Mouse (Mus musculus): ENCODE data around the gene Acbd4. TPM values are rescaled to one million over a fixed set of nuclear protein-coding genes. Genes with fewer than 3 reads are reported as not detected.

Acbd4 gene
- polyA plus RNA-seq, 1 experiment, result 19.4 TPM

- H3K9me3 ChIP-seq (replicated peaks; ENCODE audit: control insufficient read depth, insufficient read depth, low read length, poor library complexity, severe bottlenecking), result no peaks in the 10 kb centered on the region
- H3K4me3 ChIP-seq (ENCODE audit: low read depth, low read length), result no peak overlapping the region
- no peaks in the 10 kb centered on the region for H3K27me3 ChIP-seq (ENCODE audit: control insufficient read depth, insufficient read depth, low read length, poor library complexity, severe bottlenecking)
- H3K4me1 ChIP-seq (ENCODE audit: control insufficient read depth, insufficient read depth, low read length), result no peaks in the 10 kb centered on the region
- TF ChIP-seq POLR2A (IDR thresholded peaks at IDR 0.05; ENCODE audit: insufficient read depth, low read length), result no peak
- no peak for TF ChIP-seq CTCF (IDR thresholded peaks at IDR 0.05; ENCODE audit: low read depth, low read length)
- no peak for TF ChIP-seq EP300 (IDR thresholded peaks at IDR 0.05; ENCODE audit: insufficient read depth, low read depth, low read length)
- H3K27ac ChIP-seq (ENCODE audit: insufficient read depth, low read length), result no peak overlapping the region
- H3K36me3 ChIP-seq (ENCODE audit: control insufficient read depth, insufficient read depth, low read length, poor library complexity, severe bottlenecking), result 0 out of 2 replicates have a peak, but pooled peaks cover 3% of the 10 kb centered on the region
- H3K9ac ChIP-seq (ENCODE audit: low read depth, poor library complexity, severe bottlenecking), result no peak overlapping the region
Measured at GRCm38 (mm10) chr11:103105810-103106209, 4.3 kb downstream of the Acbd4 start.

GRCm38 (mm10) chr11:103106386-103106785, 4.9 kb downstream of the Acbd4 start:
- 0 out of 2 replicates have a peak, but pooled peaks cover 3% of the 10 kb centered on the region for H3K36me3 ChIP-seq (ENCODE audit: control insufficient read depth, insufficient read depth, low read length, poor library complexity, severe bottlenecking)
- no peaks in the 10 kb centered on the region for H3K9me3 ChIP-seq (replicated peaks; ENCODE audit: control insufficient read depth, insufficient read depth, low read length, poor library complexity, severe bottlenecking)
- TF ChIP-seq EP300 (IDR thresholded peaks at IDR 0.05; ENCODE audit: insufficient read depth, low read depth, low read length) (0 out of 2 replicates have a peak, but pooled peaks have one; percentile 21), CTCF (IDR thresholded peaks at IDR 0.05; ENCODE audit: low read depth, low read length) (no peak), POLR2A (IDR thresholded peaks at IDR 0.05; ENCODE audit: insufficient read depth, low read length) (no peak)
- H3K4me3 ChIP-seq (ENCODE audit: low read depth, low read length), result no peak overlapping the region
- H3K27ac ChIP-seq (ENCODE audit: insufficient read depth, low read length), result peak overlapping the region; percentile 76
- no peaks in the 10 kb centered on the region for H3K27me3 ChIP-seq (ENCODE audit: control insufficient read depth, insufficient read depth, low read length, poor library complexity, severe bottlenecking)
- no peaks in the 10 kb centered on the region for H3K4me1 ChIP-seq (ENCODE audit: control insufficient read depth, insufficient read depth, low read length)
- no peak overlapping the region for H3K9ac ChIP-seq (ENCODE audit: low read depth, poor library complexity, severe bottlenecking)

- Histone ChIP-seq H3K9ac (ENCODE audit: low read depth, poor library complexity, severe bottlenecking) (peak overlapping the region; percentile 96), H3K27ac (ENCODE audit: insufficient read depth, low read length) (peak overlapping the region; percentile 93)
- TF ChIP-seq CTCF (IDR thresholded peaks at IDR 0.05; ENCODE audit: low read depth, low read length) (no peak), POLR2A (IDR thresholded peaks at IDR 0.05; ENCODE audit: insufficient read depth, low read length) (no peak), EP300 (IDR thresholded peaks at IDR 0.05; ENCODE audit: insufficient read depth, low read depth, low read length) (no peak)
Measured at GRCm38 (mm10) chr11:103111301-103111700, 9.8 kb downstream of the Acbd4 start.

GRCm38 (mm10) chr11:103111881-103112551, 10.5 kb downstream of the Acbd4 start:
- H3K36me3 ChIP-seq (ENCODE audit: control insufficient read depth, insufficient read depth, low read length, poor library complexity, severe bottlenecking), result peaks cover 3% of the 10 kb centered on the region; the same call in 1 of the 2 replicates
- peak overlapping the region; percentile 74 for H3K4me3 ChIP-seq (ENCODE audit: low read depth, low read length)
- H3K9ac ChIP-seq (ENCODE audit: low read depth, poor library complexity, severe bottlenecking), result peak overlapping the region; percentile 96
- TF ChIP-seq POLR2A (IDR thresholded peaks at IDR 0.05; ENCODE audit: insufficient read depth, low read length) (peak; percentile 10), EP300 (IDR thresholded peaks at IDR 0.05; ENCODE audit: insufficient read depth, low read depth, low read length) (peak; percentile 47), CTCF (IDR thresholded peaks at IDR 0.05; ENCODE audit: low read depth, low read length) (no peak)
- no peaks in the 10 kb centered on the region for H3K4me1 ChIP-seq (ENCODE audit: control insufficient read depth, insufficient read depth, low read length)
- peak overlapping the region; percentile 93 for H3K27ac ChIP-seq (ENCODE audit: insufficient read depth, low read length)
- no peaks in the 10 kb centered on the region for H3K27me3 ChIP-seq (ENCODE audit: control insufficient read depth, insufficient read depth, low read length, poor library complexity, severe bottlenecking)
- H3K9me3 ChIP-seq (replicated peaks; ENCODE audit: control insufficient read depth, insufficient read depth, low read length, poor library complexity, severe bottlenecking), result no peaks in the 10 kb centered on the region

More at GRCm38 (mm10) chr11:103111301-103111700, 9.8 kb downstream of the Acbd4 start:
- H3K36me3 ChIP-seq (ENCODE audit: control insufficient read depth, insufficient read depth, low read length, poor library complexity, severe bottlenecking), result peaks cover 3% of the 10 kb centered on the region; the same call in 1 of the 2 replicates
- H3K4me3 ChIP-seq (ENCODE audit: low read depth, low read length), result peak overlapping the region; percentile 74
- no peaks in the 10 kb centered on the region for H3K9me3 ChIP-seq (replicated peaks; ENCODE audit: control insufficient read depth, insufficient read depth, low read length, poor library complexity, severe bottlenecking)
- H3K27me3 ChIP-seq (ENCODE audit: control insufficient read depth, insufficient read depth, low read length, poor library complexity, severe bottlenecking), result no peaks in the 10 kb centered on the region
- H3K4me1 ChIP-seq (ENCODE audit: control insufficient read depth, insufficient read depth, low read length), result no peaks in the 10 kb centered on the region

GRCm38 (mm10) chr11:103112552-103112912, 11.1 kb downstream of the Acbd4 start:
- TF ChIP-seq CTCF (IDR thresholded peaks at IDR 0.05; ENCODE audit: low read depth, low read length) (no peak), POLR2A (IDR thresholded peaks at IDR 0.05; ENCODE audit: insufficient read depth, low read length) (peak; percentile 5)
- peak overlapping the region; percentile 74 for H3K4me3 ChIP-seq (ENCODE audit: low read depth, low read length)
- peak overlapping the region; percentile 93 for H3K27ac ChIP-seq (ENCODE audit: insufficient read depth, low read length)
- peaks cover 3% of the 10 kb centered on the region; the same call in 1 of the 2 replicates for H3K36me3 ChIP-seq (ENCODE audit: control insufficient read depth, insufficient read depth, low read length, poor library complexity, severe bottlenecking)
- no peaks in the 10 kb centered on the region for H3K4me1 ChIP-seq (ENCODE audit: control insufficient read depth, insufficient read depth, low read length)
- H3K27me3 ChIP-seq (ENCODE audit: control insufficient read depth, insufficient read depth, low read length, poor library complexity, severe bottlenecking), result no peaks in the 10 kb centered on the region
- H3K9me3 ChIP-seq (replicated peaks; ENCODE audit: control insufficient read depth, insufficient read depth, low read length, poor library complexity, severe bottlenecking), result no peaks in the 10 kb centered on the region
- peak overlapping the region; percentile 96 for H3K9ac ChIP-seq (ENCODE audit: low read depth, poor library complexity, severe bottlenecking)

GRCm38 (mm10) chr11:103113005-103113404, 11.5 kb downstream of the Acbd4 start:
- H3K4me3 ChIP-seq (ENCODE audit: low read depth, low read length), result peak overlapping the region; percentile 74
- H3K4me1 ChIP-seq (ENCODE audit: control insufficient read depth, insufficient read depth, low read length), result no peaks in the 10 kb centered on the region
- H3K9ac ChIP-seq (ENCODE audit: low read depth, poor library complexity, severe bottlenecking), result peak overlapping the region; percentile 96
- TF ChIP-seq POLR2A (IDR thresholded peaks at IDR 0.05; ENCODE audit: insufficient read depth, low read length), result no peak
- TF ChIP-seq CTCF (IDR thresholded peaks at IDR 0.05; ENCODE audit: low read depth, low read length), result no peak
- TF ChIP-seq EP300 (IDR thresholded peaks at IDR 0.05; ENCODE audit: insufficient read depth, low read depth, low read length), result no peak
- no peaks in the 10 kb centered on the region for H3K27me3 ChIP-seq (ENCODE audit: control insufficient read depth, insufficient read depth, low read length, poor library complexity, severe bottlenecking)
- H3K9me3 ChIP-seq (replicated peaks; ENCODE audit: control insufficient read depth, insufficient read depth, low read length, poor library complexity, severe bottlenecking), result no peaks in the 10 kb centered on the region
- H3K27ac ChIP-seq (ENCODE audit: insufficient read depth, low read length), result peak overlapping the region; percentile 93
- H3K36me3 ChIP-seq (ENCODE audit: control insufficient read depth, insufficient read depth, low read length, poor library complexity, severe bottlenecking), result peaks cover 3% of the 10 kb centered on the region; the same call in 1 of the 2 replicates

Data from ES-Bruce4 (cell line).